Mouse (Mus musculus): ENCODE measurements around the gene Ndufs8.

- no peak for TF ChIP-seq CTCF (IDR thresholded peaks at IDR 0.05; ENCODE audit: control insufficient read depth, insufficient read depth, insufficient read length)
- TF ChIP-seq USF1 (IDR thresholded peaks at IDR 0.05; ENCODE audit: low read depth) = no peak
- TF ChIP-seq MAX (IDR thresholded peaks at IDR 0.05) = no peak
- no peak for TF ChIP-seq FOSL1 (IDR thresholded peaks at IDR 0.05; ENCODE audit: insufficient read depth, low read length, poor library complexity, severe bottlenecking)
- no peak for TF ChIP-seq MYOG (IDR thresholded peaks at IDR 0.05; ENCODE audit: control insufficient read depth, extremely low read depth, insufficient read length)
- TF ChIP-seq MYOD1 (IDR thresholded peaks at IDR 0.05; ENCODE audit: control insufficient read depth, insufficient read length, low read depth) = no peak
- no peak for TF ChIP-seq CEBPB (IDR thresholded peaks at IDR 0.05; ENCODE audit: low read depth)
Measured at GRCm38 (mm10) chr19:3919928-3920327, 7.4 kb upstream of the Ndufs8 start.
